Mouse (Mus musculus): ENCODE measurements around the gene Cobll1. TPM values are rescaled to one million over a fixed set of nuclear protein-coding genes. Genes with fewer than 3 reads are reported as not detected.
"Not testable (repeated sequence)": the region's sequence is repeated elsewhere in the genome, so short reads cannot be mapped to it uniquely, and the experiment has no call there.

Gene Cobll1
- total RNA-seq (2015; ENCODE audit: low replicate concordance) (2.9 and 4.3 TPM in 2 replicates), total RNA-seq (2017; ENCODE audit: low replicate concordance) (not detected in 2 replicates)

DNA sequence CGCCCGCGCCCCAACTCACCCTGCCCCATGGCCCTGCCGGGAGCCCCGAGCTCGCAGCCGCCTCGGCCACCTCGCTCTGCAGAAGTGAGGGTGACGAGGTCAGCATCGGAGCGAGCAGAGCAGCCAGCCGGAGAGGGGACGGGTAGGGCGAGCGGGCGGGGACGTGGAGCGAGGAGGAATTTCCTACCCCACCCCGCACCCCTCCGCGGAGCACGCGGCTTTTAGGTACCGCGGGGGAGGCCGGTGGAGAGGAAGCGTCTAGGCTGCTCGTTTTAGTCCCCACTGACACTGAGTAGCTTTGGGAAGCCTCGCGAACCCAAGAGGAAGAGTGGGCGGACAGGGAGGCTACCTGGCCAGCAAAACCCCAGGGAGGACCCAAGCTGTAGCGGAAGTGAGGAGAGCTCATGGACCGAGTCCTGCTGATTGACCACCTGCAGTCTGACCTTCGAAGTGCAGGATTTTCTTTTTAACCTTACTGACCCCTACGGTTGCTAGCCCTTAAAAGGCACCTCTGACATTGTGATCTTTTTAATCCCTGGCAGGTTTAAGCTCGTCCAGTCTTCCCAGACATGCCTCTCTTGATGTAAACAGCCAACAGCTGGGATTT is at the start of gene Cobll1:
Gene Cobll1, minus strand, starts transcription at position 440 of the 607 bp plus-strand sequence.
- ATAC-seq (replicated peaks; ENCODE audit: low FRiP score, poor library complexity, severe bottlenecking) = no peak

DNA sequence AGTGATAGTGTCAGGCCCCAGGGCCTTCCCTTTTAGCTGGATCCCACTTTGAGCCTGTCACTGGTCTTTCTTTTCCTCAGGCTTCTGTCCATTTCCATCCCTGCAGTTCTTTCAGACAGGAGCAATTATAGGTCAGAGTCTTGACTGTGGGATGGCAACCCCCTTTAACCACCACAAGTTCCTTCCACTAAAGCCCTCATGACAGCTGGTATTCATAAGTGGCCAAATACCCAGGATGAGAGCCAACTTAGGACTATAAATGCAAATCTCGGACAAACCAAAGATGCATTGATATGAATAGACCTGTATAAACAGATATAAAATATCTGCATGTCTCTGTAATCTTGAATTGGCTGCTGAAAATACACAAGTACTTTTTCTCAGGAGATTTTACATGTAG is 49.5 kb upstream of the Cobll1 start:
- no peak for ATAC-seq (replicated peaks; ENCODE audit: low FRiP score, poor library complexity, severe bottlenecking)

GRCm38 (mm10) chr2:65285380-65285779 is 46.2 kb upstream of the Cobll1 start:
- no peak for ATAC-seq (replicated peaks; ENCODE audit: low FRiP score, poor library complexity, severe bottlenecking)

GRCm38 (mm10) chr2:65282979-65283378 is 43.8 kb upstream of the Cobll1 start:
- ATAC-seq (replicated peaks; ENCODE audit: low FRiP score, poor library complexity, severe bottlenecking) = no peak

GRCm38 (mm10) chr2:65279029-65279690 is 40.0 kb upstream of the Cobll1 start:
- no peak for ATAC-seq (replicated peaks; ENCODE audit: low FRiP score, poor library complexity, severe bottlenecking)

- ATAC-seq (replicated peaks; ENCODE audit: low FRiP score, poor library complexity, severe bottlenecking) = no peak
Measured at GRCm38 (mm10) chr2:65275443-65276061, 36.3 kb upstream of the Cobll1 start.

- ATAC-seq (replicated peaks; ENCODE audit: low FRiP score, poor library complexity, severe bottlenecking) = no peak
Measured at GRCm38 (mm10) chr2:65273910-65274309, 34.7 kb upstream of the Cobll1 start.

- no peak for ATAC-seq (replicated peaks; ENCODE audit: low FRiP score, poor library complexity, severe bottlenecking)
Measured at GRCm38 (mm10) chr2:65268731-65269130, 29.5 kb upstream of the Cobll1 start.

- no peak for ATAC-seq (replicated peaks; ENCODE audit: low FRiP score, poor library complexity, severe bottlenecking)
Measured at GRCm38 (mm10) chr2:65267834-65268233, 28.6 kb upstream of the Cobll1 start.

GRCm38 (mm10) chr2:65266576-65267299 is 27.5 kb upstream of the Cobll1 start:
- ATAC-seq (replicated peaks; ENCODE audit: low FRiP score, poor library complexity, severe bottlenecking) = no peak

DNA sequence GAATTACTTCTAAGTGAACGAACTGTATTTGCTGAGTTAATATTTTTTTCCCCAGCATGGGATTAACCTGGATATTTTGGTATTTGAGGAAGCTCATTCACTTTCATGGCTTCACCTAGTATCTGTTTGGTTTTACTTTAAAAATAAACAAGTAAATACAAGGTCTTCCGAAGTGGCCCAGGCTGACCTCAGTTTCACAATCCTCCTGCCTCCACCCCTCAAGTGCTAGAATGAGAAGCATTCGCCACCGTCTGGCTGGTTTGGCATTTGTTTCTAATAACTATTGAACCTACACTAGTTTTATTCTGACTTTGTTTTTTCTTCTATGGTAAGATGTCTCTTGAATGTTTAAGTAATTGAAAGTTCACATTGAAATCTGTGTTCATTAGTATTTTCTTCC is 23.0 kb upstream of the Cobll1 start:
- no peak for ATAC-seq (replicated peaks; ENCODE audit: low FRiP score, poor library complexity, severe bottlenecking)

DNA sequence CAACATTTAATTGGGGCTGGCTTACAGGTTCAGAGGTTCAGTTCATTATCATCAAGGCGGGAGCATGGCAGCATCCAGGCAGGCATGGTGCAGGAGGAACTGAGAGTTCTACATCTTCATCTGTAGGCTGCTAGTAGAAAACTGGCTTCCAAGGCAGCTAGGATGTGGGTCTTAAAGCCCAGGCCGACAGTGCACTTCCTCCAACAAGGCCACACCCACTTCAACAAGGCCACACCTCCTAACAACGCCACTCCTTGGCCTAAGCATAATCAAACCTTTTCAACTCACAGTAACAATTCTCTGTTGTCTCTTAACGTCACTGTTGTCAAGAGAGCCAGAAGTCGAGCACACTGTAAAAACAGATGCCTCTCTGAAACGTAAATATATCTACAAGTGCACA is 21.6 kb upstream of the Cobll1 start:
- not testable (repeated sequence) for ATAC-seq (replicated peaks; ENCODE audit: low FRiP score, poor library complexity, severe bottlenecking)

GRCm38 (mm10) chr2:65260400-65260799 is 21.2 kb upstream of the Cobll1 start:
- no peak for ATAC-seq (replicated peaks; ENCODE audit: low FRiP score, poor library complexity, severe bottlenecking)

DNA sequence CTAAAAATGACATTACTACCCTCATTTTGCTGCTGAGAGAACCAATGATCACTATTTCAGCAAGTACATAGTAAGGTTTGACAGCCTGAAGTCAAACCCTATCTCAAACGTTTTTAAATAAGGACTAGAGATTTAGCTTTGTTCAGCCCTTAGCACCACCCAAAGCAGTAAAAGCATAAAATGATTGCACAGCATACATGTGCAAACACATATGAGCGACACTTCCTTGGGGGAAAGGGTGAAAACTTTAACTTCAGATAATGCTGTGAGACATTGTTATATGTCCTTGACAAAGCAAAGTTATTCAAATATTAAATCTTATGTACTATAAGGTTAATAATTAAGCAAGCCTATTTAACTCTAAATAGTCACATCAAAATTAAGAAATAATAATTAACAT is 18.2 kb upstream of the Cobll1 start:
- no peak for ATAC-seq (replicated peaks; ENCODE audit: low FRiP score, poor library complexity, severe bottlenecking)

DNA sequence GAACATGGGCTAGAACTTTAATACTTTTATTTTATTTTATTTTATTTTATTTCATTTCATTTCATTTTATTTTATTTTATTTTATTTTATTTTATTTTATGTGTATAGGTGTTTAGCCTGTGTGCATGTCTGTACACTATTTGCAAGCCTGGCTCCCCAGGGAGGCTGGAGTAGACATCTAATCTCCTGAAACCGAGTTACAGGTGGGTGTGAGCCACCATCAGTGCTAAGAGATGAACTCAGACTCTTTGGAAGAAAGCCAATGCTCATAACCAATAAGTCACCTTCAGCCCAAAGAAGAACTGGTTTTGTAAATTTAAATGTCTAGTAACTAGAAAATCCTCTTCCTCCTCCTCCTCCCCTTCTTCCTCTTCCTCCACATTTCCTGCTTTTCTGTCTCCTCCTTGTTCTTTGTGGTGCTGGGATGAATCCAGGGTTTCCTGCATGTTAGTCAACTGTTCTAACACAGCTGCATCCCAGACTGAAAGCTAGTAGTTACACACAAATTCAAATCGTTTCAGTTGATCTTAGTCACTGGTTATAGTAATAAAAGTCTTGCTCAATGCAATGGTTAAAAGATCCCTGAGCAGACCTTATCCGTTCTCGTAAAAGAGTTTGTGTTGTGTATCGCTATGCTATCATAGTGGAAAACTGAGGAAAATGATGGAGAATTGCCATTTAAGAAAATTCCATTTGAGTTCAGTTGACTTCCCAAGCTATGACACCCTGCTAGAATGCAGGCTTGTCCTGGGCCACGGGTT is 17.5 kb upstream of the Cobll1 start:
- no peak for ATAC-seq (replicated peaks; ENCODE audit: low FRiP score, poor library complexity, severe bottlenecking)

- no peak for ATAC-seq (replicated peaks; ENCODE audit: low FRiP score, poor library complexity, severe bottlenecking)
Measured at GRCm38 (mm10) chr2:65250589-65251104, 11.4 kb upstream of the Cobll1 start.

GRCm38 (mm10) chr2:65249575-65249974 is 10.4 kb upstream of the Cobll1 start:
- ATAC-seq (replicated peaks; ENCODE audit: low FRiP score, poor library complexity, severe bottlenecking) = no peak

GRCm38 (mm10) chr2:65240173-65240745 is 1.1 kb upstream of the Cobll1 start:
- no peak for ATAC-seq (replicated peaks; ENCODE audit: low FRiP score, poor library complexity, severe bottlenecking)
